Mouse (Mus musculus): ENCODE data around the gene Kctd3.
"Not testable (repeated sequence)": the region's sequence is repeated elsewhere in the genome, so short reads cannot be mapped to it uniquely, and the experiment has no call there.

Gene Kctd3

GRCm38 (mm10) chr1:189007239-189007979, at the start of gene Kctd3:
TSS of gene Kctd3 (minus strand) at chr1:189007841.
- peak; percentile 82 for ATAC-seq (ENCODE audit: insufficient number of reproducible peaks, low FRiP score, low TSS enrichment)

- ATAC-seq (ENCODE audit: insufficient number of reproducible peaks, low FRiP score, low TSS enrichment): no peak
These were observed 49.8 kb upstream of the Kctd3 start for GRCm38 (mm10) chr1:189057425-189057824.

- no peak for ATAC-seq (ENCODE audit: insufficient number of reproducible peaks, low FRiP score, low TSS enrichment)
These were observed 48.3 kb upstream of the Kctd3 start for GRCm38 (mm10) chr1:189055933-189056332.

GRCm38 (mm10) chr1:189054941-189055551, 47.4 kb upstream of the Kctd3 start:
- no peak for ATAC-seq (ENCODE audit: insufficient number of reproducible peaks, low FRiP score, low TSS enrichment)

GRCm38 (mm10) chr1:189054191-189054590, 46.5 kb upstream of the Kctd3 start:
- ATAC-seq (ENCODE audit: insufficient number of reproducible peaks, low FRiP score, low TSS enrichment): no peak

GRCm38 (mm10) chr1:189052189-189052588, 44.5 kb upstream of the Kctd3 start:
- ATAC-seq (ENCODE audit: insufficient number of reproducible peaks, low FRiP score, low TSS enrichment): no peak

GRCm38 (mm10) chr1:189050122-189050521, 42.5 kb upstream of the Kctd3 start:
- no peak for ATAC-seq (ENCODE audit: insufficient number of reproducible peaks, low FRiP score, low TSS enrichment)

GRCm38 (mm10) chr1:189048331-189048730, 40.7 kb upstream of the Kctd3 start:
- no peak for ATAC-seq (ENCODE audit: insufficient number of reproducible peaks, low FRiP score, low TSS enrichment)

- ATAC-seq (ENCODE audit: insufficient number of reproducible peaks, low FRiP score, low TSS enrichment): no peak
These were observed 40.3 kb upstream of the Kctd3 start for GRCm38 (mm10) chr1:189047918-189048317.

GRCm38 (mm10) chr1:189046831-189047230, 39.2 kb upstream of the Kctd3 start:
- no peak for ATAC-seq (ENCODE audit: insufficient number of reproducible peaks, low FRiP score, low TSS enrichment)

- ATAC-seq (ENCODE audit: insufficient number of reproducible peaks, low FRiP score, low TSS enrichment): no peak
These were observed 38.7 kb upstream of the Kctd3 start for GRCm38 (mm10) chr1:189046301-189046700.

- ATAC-seq (ENCODE audit: insufficient number of reproducible peaks, low FRiP score, low TSS enrichment): no peak
These were observed 33.6 kb upstream of the Kctd3 start for GRCm38 (mm10) chr1:189041261-189041660.

- no peak for ATAC-seq (ENCODE audit: insufficient number of reproducible peaks, low FRiP score, low TSS enrichment)
These were observed 31.7 kb upstream of the Kctd3 start for GRCm38 (mm10) chr1:189039348-189039747.

- not testable (repeated sequence) for ATAC-seq (ENCODE audit: insufficient number of reproducible peaks, low FRiP score, low TSS enrichment)
These were observed 25.2 kb upstream of the Kctd3 start for GRCm38 (mm10) chr1:189032817-189033216.

GRCm38 (mm10) chr1:189030975-189031374, 23.3 kb upstream of the Kctd3 start:
- no peak for ATAC-seq (ENCODE audit: insufficient number of reproducible peaks, low FRiP score, low TSS enrichment)

- ATAC-seq (ENCODE audit: insufficient number of reproducible peaks, low FRiP score, low TSS enrichment): peak; percentile 74
These were observed 20.6 kb upstream of the Kctd3 start for GRCm38 (mm10) chr1:189028267-189028666.

- ATAC-seq (ENCODE audit: insufficient number of reproducible peaks, low FRiP score, low TSS enrichment): no peak
These were observed 19.2 kb upstream of the Kctd3 start for GRCm38 (mm10) chr1:189026885-189027284.

GRCm38 (mm10) chr1:189023701-189024080, 16.1 kb upstream of the Kctd3 start:
- ATAC-seq (ENCODE audit: insufficient number of reproducible peaks, low FRiP score, low TSS enrichment): no peak

GRCm38 (mm10) chr1:189022925-189023700, 15.5 kb upstream of the Kctd3 start:
- no peak; the same call in 1 of the 2 replicates for ATAC-seq (ENCODE audit: insufficient number of reproducible peaks, low FRiP score, low TSS enrichment)

GRCm38 (mm10) chr1:189015372-189015771, 7.7 kb upstream of the Kctd3 start:
- ATAC-seq (ENCODE audit: insufficient number of reproducible peaks, low FRiP score, low TSS enrichment): no peak

GRCm38 (mm10) chr1:189013587-189013921, 5.9 kb upstream of the Kctd3 start:
- ATAC-seq (ENCODE audit: insufficient number of reproducible peaks, low FRiP score, low TSS enrichment): no peak

Data from cerebellum, adult (tissue).